Mouse (Mus musculus) spleen, adult 18-20 months (tissue): ENCODE results near the gene Fam78a.

Experiments
- DNase-seq, 2 experiments: peaks; one replicate each; pipeline ENCODE4 v3.0.0; 2022; ENCODE audit warnings: mixed read lengths in 2 of 2

The Fam78a gene

GRCm38 (mm10) chr2:32084111-32084871 is at the start of gene Fam78a:
Gene Fam78a (minus strand): TSS chr2:32084857.
- peak; percentile 41 to 49 for DNase-seq

- peak; percentile 72 to 91 for DNase-seq
Measured at GRCm38 (mm10) chr2:32134039-32134438, 49.4 kb upstream of the Fam78a start.

DNA sequence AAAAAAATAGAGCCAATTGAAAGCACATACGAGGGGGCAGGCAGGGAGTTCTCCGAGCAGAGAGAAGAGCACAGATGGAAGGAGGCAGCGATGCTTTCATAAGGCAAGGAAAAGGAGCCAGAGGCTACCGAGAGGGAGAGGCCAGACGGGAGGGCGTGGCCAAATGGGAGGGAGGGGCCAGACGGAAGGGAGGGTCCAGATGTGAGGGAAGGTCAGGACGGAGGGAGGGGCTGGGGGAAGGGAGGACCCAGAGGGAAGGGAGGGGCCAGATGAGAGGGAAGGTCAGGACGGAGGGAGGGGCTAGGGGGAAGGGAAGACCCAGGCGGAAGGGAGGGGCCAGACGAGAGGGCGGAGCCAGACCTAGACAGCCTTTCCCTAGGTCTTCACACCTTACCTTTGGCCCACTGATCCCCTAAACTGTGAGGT is 47.9 kb upstream of the Fam78a start:
- DNase-seq: peak; percentile 45 to 59

- DNase-seq: no peak
Measured at GRCm38 (mm10) chr2:32131866-32132566, 47.4 kb upstream of the Fam78a start.

- DNase-seq: no peak
Measured at GRCm38 (mm10) chr2:32131205-32131834, 46.7 kb upstream of the Fam78a start.

GRCm38 (mm10) chr2:32130435-32130834 is 45.8 kb upstream of the Fam78a start:
- DNase-seq: peak in 1 of 2 experiments; percentile 41

DNA sequence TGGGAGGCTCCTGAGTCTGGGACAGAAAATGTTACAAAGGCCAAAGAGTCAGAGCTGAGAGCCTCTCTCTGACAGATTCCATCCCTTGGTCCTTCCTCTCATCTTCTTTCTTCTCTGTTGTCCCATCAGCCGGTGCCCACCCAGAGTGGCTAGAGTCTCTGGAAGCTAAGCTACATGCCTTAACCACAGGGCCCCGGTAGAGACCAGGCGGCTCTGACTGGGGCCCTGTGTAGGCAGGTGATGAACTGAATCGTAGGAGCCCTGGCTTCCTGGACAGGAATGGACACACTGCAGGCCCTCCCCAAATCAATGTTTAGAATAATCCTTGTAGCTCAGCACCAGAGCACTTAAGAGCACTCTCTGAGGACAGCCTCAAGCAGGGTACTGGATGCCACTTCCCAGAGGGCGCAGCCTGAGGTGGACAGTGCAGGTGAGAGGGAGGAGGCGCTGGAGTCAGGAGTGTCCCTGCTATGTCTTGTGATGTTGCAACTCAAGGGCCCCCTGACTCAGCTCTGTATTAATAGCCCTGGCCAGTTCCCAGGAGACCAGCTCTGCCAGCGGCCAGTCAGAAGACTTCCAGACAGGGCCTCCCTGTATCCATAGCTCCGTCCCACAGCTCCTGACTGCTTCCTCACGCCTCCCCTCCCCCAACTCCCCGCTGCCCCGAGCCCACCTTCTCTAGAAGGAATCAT is 44.9 kb upstream of the Fam78a start:
- DNase-seq: no peak

DNA sequence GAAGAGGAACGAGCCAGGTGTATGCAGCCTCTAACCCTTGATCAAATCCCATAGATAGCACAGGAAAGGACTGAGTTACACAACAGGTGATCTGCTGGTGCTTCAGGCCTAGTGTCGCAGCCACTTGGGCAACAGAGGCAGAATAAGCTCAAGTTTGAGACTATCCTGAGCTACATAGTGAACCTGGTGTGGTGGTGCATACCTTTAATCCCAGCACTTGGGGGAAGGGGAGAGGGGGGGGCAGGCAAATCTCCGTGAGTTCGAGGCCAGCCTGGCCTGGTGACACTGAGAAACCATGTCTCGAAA is 43.8 kb upstream of the Fam78a start:
- DNase-seq: no peak

- DNase-seq: no peak
Measured at GRCm38 (mm10) chr2:32127653-32128535, 43.2 kb upstream of the Fam78a start.

GRCm38 (mm10) chr2:32121785-32122184 is 37.1 kb upstream of the Fam78a start:
- DNase-seq: no peak

DNA sequence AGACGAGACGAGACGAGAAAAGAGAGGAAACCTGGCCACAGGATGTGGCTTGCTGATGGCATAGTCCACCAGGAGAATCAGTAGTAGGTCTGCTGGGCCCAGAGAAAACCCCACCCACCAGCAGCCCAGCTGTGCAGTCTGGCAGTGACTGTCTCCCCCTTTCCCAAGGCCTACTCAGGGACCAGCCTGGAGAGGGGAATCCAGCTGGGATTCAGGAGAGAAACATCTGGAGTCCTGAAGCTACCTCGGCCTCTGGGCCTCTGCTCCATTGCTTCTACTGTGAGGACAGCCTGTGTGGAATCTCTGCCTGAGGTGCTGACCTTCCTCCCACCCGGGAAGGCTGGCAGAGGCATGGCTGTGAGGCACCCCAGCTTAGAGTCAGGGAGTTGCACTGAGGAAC is 36.5 kb upstream of the Fam78a start:
- DNase-seq: no peak

GRCm38 (mm10) chr2:32119802-32120750 is 35.4 kb upstream of the Fam78a start:
- DNase-seq: no peak

- no peak for DNase-seq
Measured at GRCm38 (mm10) chr2:32115851-32116268, 31.2 kb upstream of the Fam78a start.

- no peak for DNase-seq
Measured at GRCm38 (mm10) chr2:32112548-32112947, 27.9 kb upstream of the Fam78a start.

DNA sequence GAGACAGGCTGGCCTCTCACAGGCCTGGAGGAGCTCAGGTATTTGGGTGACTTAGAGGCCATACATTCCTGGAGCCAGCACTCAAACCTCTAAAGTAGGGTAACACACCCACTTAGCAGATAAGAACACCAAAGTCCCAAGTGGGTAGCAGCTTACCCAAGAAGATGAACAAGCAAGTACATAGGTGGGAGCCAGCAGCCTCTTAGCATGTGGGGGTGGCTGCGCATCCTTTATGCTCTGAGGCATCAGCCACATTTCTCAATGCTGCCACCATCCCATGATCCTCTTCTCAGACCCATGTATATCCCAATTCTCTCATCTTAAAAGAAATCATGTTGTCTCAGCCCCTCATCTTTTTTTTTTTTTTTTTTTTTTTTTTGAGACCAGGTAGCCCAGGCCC is 26.6 kb upstream of the Fam78a start:
- DNase-seq: no peak

- no peak for DNase-seq
Measured at GRCm38 (mm10) chr2:32105930-32106329, 21.3 kb upstream of the Fam78a start.

DNA sequence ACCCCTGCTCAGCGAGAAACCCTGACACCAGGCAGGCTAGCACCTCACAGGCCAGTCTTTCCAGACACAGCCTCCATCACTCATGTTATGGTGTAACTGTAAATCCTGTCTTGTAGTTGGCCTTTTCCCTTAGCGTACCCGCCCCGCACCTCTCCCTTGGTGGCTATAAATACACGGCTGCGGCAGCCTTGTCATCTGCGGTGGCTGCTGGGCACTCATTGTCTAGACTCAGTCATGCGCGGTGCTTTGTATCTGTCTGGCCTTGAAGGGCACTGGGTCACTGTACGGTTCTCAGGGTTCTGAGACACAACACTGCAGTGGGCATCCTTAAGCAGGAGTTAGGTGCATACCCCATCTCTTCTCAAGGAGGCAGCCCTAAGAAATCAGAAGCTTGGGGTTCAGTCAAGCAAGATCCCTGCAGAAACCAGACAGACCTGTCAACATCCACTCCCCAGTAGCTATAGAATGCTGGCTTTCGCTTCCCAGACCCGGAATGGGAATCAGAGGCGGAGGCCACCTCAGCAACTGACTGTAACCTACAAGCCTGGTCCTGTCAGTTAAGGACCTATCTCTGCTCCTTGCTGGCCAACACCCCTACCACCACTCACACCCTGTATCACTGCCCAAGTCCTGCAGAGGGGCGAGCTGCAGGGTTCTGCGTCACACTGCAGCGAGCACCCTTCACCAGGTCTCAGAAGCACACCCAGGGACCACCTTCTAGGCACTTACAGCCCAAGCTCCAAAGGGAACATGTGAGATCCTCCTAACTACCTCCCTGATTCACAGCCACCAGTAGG is 20.7 kb upstream of the Fam78a start:
- no peak for DNase-seq

GRCm38 (mm10) chr2:32104122-32104521 is 19.5 kb upstream of the Fam78a start:
- no peak for DNase-seq

GRCm38 (mm10) chr2:32103557-32103956 is 18.9 kb upstream of the Fam78a start:
- no peak for DNase-seq

DNA sequence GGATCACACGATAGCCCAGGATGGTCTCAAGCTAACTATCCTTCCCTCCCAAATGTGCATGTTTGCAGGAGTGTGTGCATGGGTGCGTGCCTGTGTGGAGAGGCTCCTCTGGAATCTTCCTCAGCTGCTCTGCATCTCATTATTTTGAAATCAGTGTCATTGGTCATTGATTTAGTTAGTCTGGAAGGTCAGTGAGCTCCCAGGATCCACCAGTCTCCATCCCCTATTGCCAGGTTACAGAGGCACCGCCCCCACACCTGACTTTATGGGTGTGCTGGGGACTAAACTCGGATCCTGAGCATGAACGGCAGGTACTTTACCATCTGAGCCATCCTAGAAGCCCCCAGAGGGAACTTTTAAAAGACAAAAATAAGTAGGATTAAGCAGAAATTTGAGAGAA is 18.3 kb upstream of the Fam78a start:
- no peak for DNase-seq
